8 mouse cellular contexts compared by ENCODE assay signal in the genomic region with DNA sequence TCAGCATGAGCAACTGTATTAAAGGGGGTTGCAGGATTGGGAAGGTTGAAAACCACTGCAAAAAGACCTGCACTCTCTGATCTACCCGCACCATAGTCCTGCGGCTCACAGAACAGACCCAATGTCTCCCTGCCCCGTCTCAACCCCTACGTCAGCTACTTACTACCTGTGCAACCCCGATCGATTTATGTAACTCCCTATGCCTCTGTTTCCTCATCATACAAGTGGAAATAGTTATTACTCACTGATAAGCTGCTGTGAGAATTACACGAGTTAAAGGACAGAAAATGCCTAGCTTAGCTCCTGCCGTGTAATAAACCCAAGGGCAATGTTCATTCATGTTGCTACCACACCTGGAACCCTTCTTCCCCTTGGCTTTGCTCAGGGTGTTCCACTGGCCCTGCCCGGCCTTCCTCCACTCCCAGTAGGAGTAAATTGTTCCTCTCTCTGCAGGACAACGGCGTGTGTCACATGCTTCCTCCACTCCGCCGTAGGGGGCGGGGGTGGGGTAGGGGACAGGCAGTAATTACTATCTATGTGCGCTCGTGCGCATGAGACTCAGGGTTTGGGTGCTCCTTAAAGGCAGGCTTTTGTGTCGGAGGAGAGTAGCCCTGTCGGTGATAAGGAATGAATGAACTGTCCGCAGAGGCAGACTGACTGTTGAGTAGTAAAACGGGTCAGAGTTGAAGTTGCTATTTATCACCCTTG. TPM values are rescaled to one million over a fixed set of nuclear protein-coding genes. Genes with fewer than 3 reads are reported as not detected.
A peak's percentile ranks its signal among the peaks of the same experiment; 100 is the strongest.
DNase-seq lines count a peak whose midpoint lies in the region; ATAC-seq and TF ChIP-seq lines count a peak whose summit lies in the region.

No protein-coding gene starts in this region.

- 32% methylated on average over 21 of the region's 21 CpGs for WGBS in kidney, embryonic 15.5 days
- 27% methylated on average over 21 of the region's 21 CpGs for WGBS in heart, embryonic 14.5 days
- 36% methylated on average over 21 of the region's 21 CpGs for WGBS in neural tube, embryonic 11.5 days

- peak overlapping the region; percentile 3; the same call in 1 of the 2 replicates for H3K4me3 ChIP-seq in kidney, embryonic 15.5 days (replicated peaks)
- peak overlapping the region; percentile 30 for H3K4me3 ChIP-seq in bone marrow macrophage, adult 2 months (ENCODE audit: insufficient read depth, low read length)
- peak overlapping the region in 1 of 2 experiments; percentile 22; a peak in 2 of 4 replicates for H3K4me3 ChIP-seq in heart, embryonic 14.5 days (ENCODE audit: control insufficient read depth in 1 of 2, insufficient read depth in 1 of 2, low read depth in 1 of 2, low read length in 2 of 2)
- H3K4me3 ChIP-seq in neural tube, embryonic 11.5 days (ENCODE audit: low read depth, low read length): no peak overlapping the region

- no peaks in the 10 kb centered on the region for H3K36me3 ChIP-seq in kidney, embryonic 15.5 days
- no peaks in the 10 kb centered on the region for H3K36me3 ChIP-seq in heart, embryonic 14.5 days (ENCODE audit: control insufficient read depth, insufficient read depth, low read length)
- no peaks in the 10 kb centered on the region for H3K36me3 ChIP-seq in neural tube, embryonic 11.5 days (ENCODE audit: control insufficient read depth, insufficient read depth, low read length)

- H3K9me3 ChIP-seq in kidney, embryonic 15.5 days (replicated peaks): no peaks in the 10 kb centered on the region
- no peaks in the 10 kb centered on the region for H3K9me3 ChIP-seq in heart, embryonic 14.5 days (ENCODE audit: control insufficient read depth, low read length)
- no peaks in the 10 kb centered on the region for H3K9me3 ChIP-seq in neural tube, embryonic 11.5 days (ENCODE audit: control insufficient read depth, low read length)

- H3K4me2 ChIP-seq in kidney, embryonic 15.5 days: peak overlapping the region; percentile 53
- peak overlapping the region; percentile 61 for H3K4me2 ChIP-seq in heart, embryonic 14.5 days (ENCODE audit: low read length)
- peak overlapping the region; percentile 27 for H3K4me2 ChIP-seq in neural tube, embryonic 11.5 days (ENCODE audit: low read depth)

- no peak for DNase-seq in kidney, adult 9 months
- peak; percentile 70 for DNase-seq in liver
- peak; percentile 53 for DNase-seq in neural tube, embryonic 11.5 days (ENCODE audit: low spot score)
- DNase-seq in cerebellum, adult 8-10 months: no peak
- no peak for DNase-seq in gastrocnemius, postnatal 36 days

- intact Hi-C loops in gastrocnemius, postnatal 36 days (cut with DNase I): no loop called here

- TF ChIP-seq POLR2A in bone marrow macrophage, adult 2 months (IDR thresholded peaks at IDR 0.05; ENCODE audit: borderline replicate concordance, low read depth, low read length): no peak

- TF ChIP-seq CTCF in bone marrow macrophage, adult 2 months (IDR thresholded peaks at IDR 0.05; ENCODE audit: low read depth, low read length): no peak

- peaks cover 15% of the 10 kb centered on the region for H3K4me1 ChIP-seq in kidney, embryonic 15.5 days
- H3K4me1 ChIP-seq in bone marrow macrophage, adult 2 months (ENCODE audit: control insufficient read depth, insufficient read depth, low read length): peaks cover 78% of the 10 kb centered on the region
- H3K4me1 ChIP-seq in heart, embryonic 14.5 days (ENCODE audit: control insufficient read depth in 2 of 2, insufficient read depth in 2 of 2, low read length in 2 of 2): peaks cover 11 to 15% of the 10 kb centered on the region in 2 experiments; a peak in 3 of 4 replicates
- H3K4me1 ChIP-seq in neural tube, embryonic 11.5 days (ENCODE audit: control insufficient read depth, insufficient read depth, low read length): peaks cover 5% of the 10 kb centered on the region; the same call in 1 of the 2 replicates

- no peaks in the 10 kb centered on the region for H3K27me3 ChIP-seq in kidney, embryonic 15.5 days
- no peaks in the 10 kb centered on the region for H3K27me3 ChIP-seq in heart, embryonic 14.5 days (ENCODE audit: control insufficient read depth, insufficient read depth, low read length)
- H3K27me3 ChIP-seq in neural tube, embryonic 11.5 days (ENCODE audit: control insufficient read depth, insufficient read depth, low read length): no peaks in the 10 kb centered on the region

- H3K9ac ChIP-seq in kidney, embryonic 15.5 days: no peak overlapping the region
- peak overlapping the region; percentile 25; the same call in 1 of the 2 replicates for H3K9ac ChIP-seq in heart, embryonic 14.5 days (ENCODE audit: low read length)
- H3K9ac ChIP-seq in neural tube, embryonic 11.5 days (ENCODE audit: low read length): 0 out of 2 replicates have a peak overlapping the region, but pooled peaks have one; percentile 18

- peak overlapping the region; percentile 27; the same call in 1 of the 2 replicates for H3K27ac ChIP-seq in kidney, embryonic 15.5 days
- H3K27ac ChIP-seq in bone marrow macrophage, adult 2 months (ENCODE audit: insufficient read depth, low read depth, low read length): peak overlapping the region; percentile 69
- H3K27ac ChIP-seq in heart, embryonic 14.5 days (replicated peaks in 1 of 2; ENCODE audit: control insufficient read depth in 1 of 2, insufficient read depth in 1 of 2, low read depth in 2 of 2, low read length in 2 of 2): no peak overlapping the region
- no peak overlapping the region for H3K27ac ChIP-seq in neural tube, embryonic 11.5 days (ENCODE audit: low read depth, low read length)

- peak; percentile 50; the same call in 1 of the 2 replicates for ATAC-seq in kidney, embryonic 15.5 days (replicated peaks; ENCODE audit: low FRiP score)
- peak; percentile 32; the same call in 1 of the 2 replicates for ATAC-seq in heart, embryonic 14.5 days (ENCODE audit: insufficient number of reproducible peaks, insufficient read depth, low FRiP score, low read depth)
- ATAC-seq in neural tube, embryonic 11.5 days (ENCODE audit: insufficient read depth, low FRiP score, low TSS enrichment): no peak

RNA-seq across cellular contexts. Expression of a gene that starts 2.7 kb away (rescaled TPM):
- 21.9 and 25.8 TPM in 2 replicates for polyA plus RNA-seq in kidney, embryonic 15.5 days (2015; fragmentation: Nextera tagmentation; extraction: Ambion mirVana)
- polyA plus RNA-seq in bone marrow macrophage, adult 2 months (2012; ENCODE audit: insufficient read depth, insufficient read length, missing spikeins): 4,409 and 4,976 TPM in 2 replicates
- polyA plus RNA-seq in heart, embryonic 14.5 days (2014; fragmentation: Nextera tagmentation; extraction: Ambion mirVana): 6.4 and 17.5 TPM in 2 replicates
- polyA plus RNA-seq in neural tube, embryonic 11.5 days (2014; fragmentation: Nextera tagmentation; extraction: Ambion mirVana): 1.1 and 1.2 TPM in 2 replicates
- total RNA-seq in gastrocnemius, postnatal 36 days (2021): 1 to 10 TPM; 2.8 to 5.8 TPM

RNA-seq across cellular contexts. Expression of a gene that starts 53.3 kb away (rescaled TPM):
- 47.8 and 53.9 TPM in 2 replicates for polyA plus RNA-seq in kidney, embryonic 15.5 days (2015; fragmentation: Nextera tagmentation; extraction: Ambion mirVana)
- 17.0 and 22.7 TPM in 2 replicates for polyA plus RNA-seq in bone marrow macrophage, adult 2 months (2012; ENCODE audit: insufficient read depth, insufficient read length, missing spikeins)
- 28.6 and 35.7 TPM in 2 replicates for polyA plus RNA-seq in heart, embryonic 14.5 days (2014; fragmentation: Nextera tagmentation; extraction: Ambion mirVana)
- polyA plus RNA-seq in neural tube, embryonic 11.5 days (2014; fragmentation: Nextera tagmentation; extraction: Ambion mirVana): 55.3 and 56.2 TPM in 2 replicates
- under 1 TPM; 0.49 to 0.56 TPM for total RNA-seq in gastrocnemius, postnatal 36 days (2021)

Comparison
In these comparisons a context has a peak if more than half of its experiments do, and no peak if none do; other contexts are left out.
1. H3K27ac ChIP-seq: peak in kidney, embryonic 15.5 days (single experiment) and bone marrow macrophage, adult 2 months (single experiment); none in heart, embryonic 14.5 days (0 of 2) and neural tube, embryonic 11.5 days (single experiment).
2. DNase-seq: peak in liver (single experiment) and neural tube, embryonic 11.5 days (single experiment); none in kidney, adult 9 months (single experiment), cerebellum, adult 8-10 months (single experiment) and gastrocnemius, postnatal 36 days (0 of 2).
3. RNA of a gene that starts 2.7 kb away (polyA plus RNA-seq): 4,409 to 4,976 TPM in bone marrow macrophage, adult 2 months; 21.9 to 25.8 TPM in kidney, embryonic 15.5 days, 6.4 to 17.5 TPM in heart, embryonic 14.5 days and 1.1 to 1.2 TPM in neural tube, embryonic 11.5 days; every median in the first group is over 100 times any median in the second.
4. Peak in every context shown above with its lines, with median percentiles within 50 percentile points of each other: H3K4me2 ChIP-seq.